Mouse (Mus musculus) myocyte (in vitro differentiated cells): ENCODE results near the gene Abhd15. TPM values are rescaled to one million over a fixed set of nuclear protein-coding genes. Genes with fewer than 3 reads are reported as not detected.
A peak's percentile ranks its signal among the peaks of the same experiment; 100 is the strongest.

Experiments used
- H3K27me3 ChIP-seq: one replicate; pipeline ENCODE4 v1.6.1; 2011; ENCODE audit not compliant: control insufficient read depth, insufficient read depth, insufficient read length
- H3K36me3 ChIP-seq: one replicate; pipeline ENCODE4 v1.6.1; 2011; ENCODE audit not compliant: control insufficient read depth, insufficient read depth
- H3K4me2 ChIP-seq: one replicate; pipeline ENCODE4 v1.6.1; 2011; ENCODE audit warnings: low read depth, control low read depth
- H3K4me3 ChIP-seq: one replicate; pipeline ENCODE4 v1.5.1; 2011; ENCODE audit warnings: mild to moderate bottlenecking, control low read depth, moderate library complexity
- H3K79me2 ChIP-seq: one replicate; pipeline ENCODE4 v1.6.1; 2011; ENCODE audit not compliant: control insufficient read depth, insufficient read depth
- H3ac ChIP-seq: one replicate; pipeline ENCODE4 v1.6.1; 2011; ENCODE audit not compliant: control insufficient read depth, insufficient read length
- CEBPB ChIP-seq: IDR thresholded peaks from 2 replicates; pipeline ENCODE4 v1.6.1; 2011; ENCODE audit warnings: mild to moderate bottlenecking, moderate library complexity; ENCODE audit not compliant: poor library complexity, insufficient read depth, severe bottlenecking
- E2F4 ChIP-seq: IDR thresholded peaks from one replicate; pipeline ENCODE4 v1.6.1; 2011; ENCODE audit warnings: mild to moderate bottlenecking, control low read depth, moderate library complexity; ENCODE audit not compliant: insufficient read depth
- MAX ChIP-seq: IDR thresholded peaks from one replicate; pipeline ENCODE4 v1.6.1; 2011; ENCODE audit warnings: low read depth, mild to moderate bottlenecking, control low read depth
- MYOD1 ChIP-seq, 3 experiments: IDR thresholded peaks; one replicate each; pipeline ENCODE4 v1.6.1; 2011; ENCODE audit warnings: control low read depth in 2 of 3, low read depth in 2 of 3, mild to moderate bottlenecking in 2 of 3, moderate library complexity in 1 of 3; ENCODE audit not compliant: insufficient read length in 2 of 3, control insufficient read depth in 1 of 3
- MYOG ChIP-seq, 3 experiments: IDR thresholded peaks; one replicate each; pipeline ENCODE4 v1.6.1; 2011; ENCODE audit warnings: control low read depth in 2 of 3, low read depth in 2 of 3, mild to moderate bottlenecking in 2 of 3; ENCODE audit not compliant: insufficient read length in 2 of 3, control insufficient read depth in 1 of 3, insufficient read depth in 1 of 3
- POLR2A ChIP-seq: IDR thresholded peaks from one replicate; pipeline ENCODE4 v1.6.1; 2011; ENCODE audit warnings: low read depth, mild to moderate bottlenecking, control low read depth, moderate library complexity; ENCODE audit not compliant: insufficient read length
- POLR2AphosphoS2 ChIP-seq: IDR thresholded peaks from one replicate; pipeline ENCODE4 v1.6.1; 2011; ENCODE audit warnings: low read depth, control low read depth; ENCODE audit not compliant: insufficient read length
- REST ChIP-seq: IDR thresholded peaks from one replicate; pipeline ENCODE4 v1.6.1; 2011; ENCODE audit warnings: mild to moderate bottlenecking, control low read depth, moderate library complexity; ENCODE audit not compliant: insufficient read depth, insufficient read length
- SRF ChIP-seq: IDR thresholded peaks from one replicate; pipeline ENCODE4 v1.6.1; 2011; ENCODE audit warnings: low read depth; ENCODE audit not compliant: control insufficient read depth, insufficient read length
- TCF12 ChIP-seq: IDR thresholded peaks from one replicate; pipeline ENCODE4 v1.6.1; 2011; ENCODE audit warnings: mild to moderate bottlenecking, control low read depth; ENCODE audit not compliant: poor library complexity, insufficient read depth, severe bottlenecking
- TCF3 ChIP-seq: IDR thresholded peaks from one replicate; pipeline ENCODE4 v1.6.1; 2011; ENCODE audit warnings: low read depth, control low read depth; ENCODE audit not compliant: insufficient read length
- USF1 ChIP-seq: IDR thresholded peaks from one replicate; pipeline ENCODE4 v1.6.1; 2011; ENCODE audit warnings: low read depth, mild to moderate bottlenecking, control low read depth, moderate library complexity
- polyA plus RNA-seq: library from polyadenylated mRNA; unstranded; fragments of >200 nt; fragmentation: generic; extraction: Trizol; gene quantifications from one replicate; pipeline ENCODE4 v1.2.1, GENCODE M21; 2012; ENCODE audit warnings: missing spikeins

Gene Abhd15
- 1.4 TPM for polyA plus RNA-seq

- Histone ChIP-seq H3K4me2 (peak within 1 kb of the TSS; percentile 93), H3K79me2 (no peaks in the 10 kb centered on the region), H3K4me3 (peak within 1 kb of the TSS; percentile 70), H3K27me3 (no peaks in the 10 kb centered on the region), H3K36me3 (no peaks in the 10 kb centered on the region), H3ac (peak within 1 kb of the TSS; percentile 34)
- peak; percentile 54 for TF ChIP-seq POLR2AphosphoS2
- TF ChIP-seq POLR2A, result peak; percentile 65
- TF ChIP-seq MYOD1 (IDR thresholded peaks at IDR 0.05; ENCODE audit: control insufficient read depth in 1 of 3, insufficient read length in 2 of 3, low read depth in 2 of 3), result no peak
- TF ChIP-seq MYOG (IDR thresholded peaks at IDR 0.05; ENCODE audit: control insufficient read depth in 1 of 3, insufficient read depth in 1 of 3, insufficient read length in 2 of 3, low read depth in 2 of 3), result peak in 1 of 3 experiments; percentile 21
These were observed at the start of gene Abhd15 for GRCm38 (mm10) chr11:77514832-77515636. Abhd15 (plus strand) TSS chr11:77515121.

- Histone ChIP-seq H3K27me3 (no peaks in the 10 kb centered on the region), H3ac (no peak overlapping the region), H3K36me3 (no peaks in the 10 kb centered on the region), H3K79me2 (no peaks in the 10 kb centered on the region), H3K4me3 (no peak overlapping the region), H3K4me2 (no peak overlapping the region)
- TF ChIP-seq POLR2A, result no peak
- no peak for TF ChIP-seq E2F4
- TF ChIP-seq SRF, result no peak
- no peak for TF ChIP-seq CEBPB
- no peak for TF ChIP-seq POLR2AphosphoS2
- no peak for TF ChIP-seq MAX
- no peak for TF ChIP-seq USF1
- TF ChIP-seq TCF12, result no peak
- TF ChIP-seq MYOD1 (IDR thresholded peaks at IDR 0.05; ENCODE audit: control insufficient read depth in 1 of 3, insufficient read length in 2 of 3, low read depth in 2 of 3), result no peak
- no peak for TF ChIP-seq TCF3
- no peak for TF ChIP-seq MYOG (IDR thresholded peaks at IDR 0.05; ENCODE audit: control insufficient read depth in 1 of 3, insufficient read depth in 1 of 3, insufficient read length in 2 of 3, low read depth in 2 of 3)
- no peak for TF ChIP-seq REST
These were observed 48.4 kb upstream of the Abhd15 start for GRCm38 (mm10) chr11:77466544-77466943.

GRCm38 (mm10) chr11:77467157-77467556, 47.8 kb upstream of the Abhd15 start:
- TF ChIP-seq POLR2AphosphoS2 (peak; percentile 14), MAX (no peak)
- Histone ChIP-seq H3K79me2 (no peaks in the 10 kb centered on the region), H3K4me3 (no peak overlapping the region), H3ac (no peak overlapping the region), H3K27me3 (no peaks in the 10 kb centered on the region), H3K4me2 (no peak overlapping the region), H3K36me3 (peaks cover 3% of the 10 kb centered on the region)

GRCm38 (mm10) chr11:77467784-77468183, 47.1 kb upstream of the Abhd15 start:
- Histone ChIP-seq H3K4me2 (no peak overlapping the region), H3ac (no peak overlapping the region), H3K27me3 (no peaks in the 10 kb centered on the region), H3K79me2 (no peaks in the 10 kb centered on the region), H3K4me3 (no peak overlapping the region), H3K36me3 (peaks cover 4% of the 10 kb centered on the region)
- TF ChIP-seq TCF12 (no peak), MYOG (IDR thresholded peaks at IDR 0.05; ENCODE audit: control insufficient read depth in 1 of 3, insufficient read depth in 1 of 3, insufficient read length in 2 of 3, low read depth in 2 of 3) (no peak), CEBPB (no peak), MAX (no peak), POLR2AphosphoS2 (peak; percentile 13), USF1 (no peak), TCF3 (no peak), SRF (no peak)

GRCm38 (mm10) chr11:77468397-77468796, 46.5 kb upstream of the Abhd15 start:
- TF ChIP-seq SRF (no peak), CEBPB (no peak), MYOG (IDR thresholded peaks at IDR 0.05; ENCODE audit: control insufficient read depth in 1 of 3, insufficient read depth in 1 of 3, insufficient read length in 2 of 3, low read depth in 2 of 3) (no peak), USF1 (no peak), TCF12 (no peak), TCF3 (no peak), REST (no peak), E2F4 (no peak), MAX (no peak), POLR2A (no peak), MYOD1 (IDR thresholded peaks at IDR 0.05; ENCODE audit: control insufficient read depth in 1 of 3, insufficient read length in 2 of 3, low read depth in 2 of 3) (no peak), POLR2AphosphoS2 (no peak)
- Histone ChIP-seq H3K79me2 (no peaks in the 10 kb centered on the region), H3K4me2 (no peak overlapping the region), H3K36me3 (peaks cover 4% of the 10 kb centered on the region), H3K27me3 (no peaks in the 10 kb centered on the region), H3K4me3 (no peak overlapping the region), H3ac (no peak overlapping the region)
